Mouse (Mus musculus) left cerebral cortex, adult 2 months (tissue): Measurements from ENCODE around the gene Gsg1. TPM values are rescaled to one million over a fixed set of nuclear protein-coding genes. Genes with fewer than 3 reads are reported as not detected.

Source experiments
- DNase-seq, 2 experiments: peaks; one replicate each; pipeline ENCODE4 v3.0.0; 2021 to 2022; ENCODE audit warnings: low spot score in 2 of 2, mixed read lengths in 1 of 2; ENCODE audit errors: extremely low spot score in 1 of 2
- H3K27ac ChIP-seq: fragments of 200-600 bp; 2 replicates; pipeline ENCODE4 v1.8.1; 2022
- H3K4me3 ChIP-seq: fragments of 200-600 bp; 2 replicates; pipeline ENCODE4 v1.8.1; 2022
- CTCF ChIP-seq: fragments of 200-600 bp; IDR thresholded peaks from 2 replicates; pipeline ENCODE4 v1.8.1; 2022; ENCODE audit warnings: antibody characterized with exemption, mild to moderate bottlenecking, moderate library complexity
- intact Hi-C: fragments of 180-260 bp; cut with DNase I; formaldehyde crosslinking; loops from one replicate; pipeline ENCODE4 v1.15.1; 2025
- total RNA-seq, 2 experiments: library from RNA; stranded (reverse); gene quantifications; 2 replicates each; pipeline ENCODE4 v1.2.3; 2021

Gsg1 gene
- total RNA-seq, 2 experiments from 2014 or later = not detected

- DNase-seq = no peak
- no peak for TF ChIP-seq CTCF
- intact Hi-C loops = no loop called here
- Histone ChIP-seq H3K27ac (no peak overlapping the region), H3K4me3 (no peak overlapping the region)
These were observed 22.5 kb upstream of the Gsg1 start for GRCm38 (mm10) chr6:135276474-135277295.

- intact Hi-C loops = no loop called here
- DNase-seq = no peak
- TF ChIP-seq CTCF = no peak
- Histone ChIP-seq H3K27ac (no peak overlapping the region), H3K4me3 (no peak overlapping the region)
These were observed 21.1 kb upstream of the Gsg1 start for GRCm38 (mm10) chr6:135275231-135275630.

- no peak overlapping the region for H3K27ac ChIP-seq
- intact Hi-C loops = no loop called here
- no peak for DNase-seq
- TF ChIP-seq CTCF = no peak
- H3K4me3 ChIP-seq = no peak overlapping the region
These were observed 18.9 kb upstream of the Gsg1 start for GRCm38 (mm10) chr6:135273066-135273465.

GRCm38 (mm10) chr6:135271761-135272160 is 17.6 kb upstream of the Gsg1 start:
- TF ChIP-seq CTCF = no peak
- no peak for DNase-seq
- H3K4me3 ChIP-seq = no peak overlapping the region
- H3K27ac ChIP-seq = no peak overlapping the region
- intact Hi-C loops = no loop called here

GRCm38 (mm10) chr6:135269626-135270025 is 15.5 kb upstream of the Gsg1 start:
- intact Hi-C loops = no loop called here
- TF ChIP-seq CTCF = no peak

GRCm38 (mm10) chr6:135268392-135268791 is 14.2 kb upstream of the Gsg1 start:
- no peak overlapping the region for H3K27ac ChIP-seq
- TF ChIP-seq CTCF = no peak
- no peak overlapping the region for H3K4me3 ChIP-seq
- intact Hi-C loops = no loop called here
- no peak for DNase-seq

More at GRCm38 (mm10) chr6:135269626-135270025, 15.5 kb upstream of the Gsg1 start:
- DNase-seq = no peak
- Histone ChIP-seq H3K4me3 (no peak overlapping the region), H3K27ac (no peak overlapping the region)

GRCm38 (mm10) chr6:135267221-135267620 is 13.1 kb upstream of the Gsg1 start:
- TF ChIP-seq CTCF = no peak
- intact Hi-C loops = no loop called here
- no peak for DNase-seq
- H3K4me3 ChIP-seq = no peak overlapping the region
- H3K27ac ChIP-seq = no peak overlapping the region

- TF ChIP-seq CTCF = no peak
- no peak for DNase-seq
- H3K27ac ChIP-seq = no peak overlapping the region
- H3K4me3 ChIP-seq = no peak overlapping the region
- intact Hi-C loops = no loop called here
These were observed 11.9 kb upstream of the Gsg1 start for GRCm38 (mm10) chr6:135266056-135266455.

GRCm38 (mm10) chr6:135264136-135264535 is 10.0 kb upstream of the Gsg1 start:
- peak; percentile 20 for TF ChIP-seq CTCF
- no peak overlapping the region for H3K27ac ChIP-seq
- no peak overlapping the region for H3K4me3 ChIP-seq
- no peak for DNase-seq
- intact Hi-C loops = no loop called here

- DNase-seq = no peak
- TF ChIP-seq CTCF = no peak
- Histone ChIP-seq H3K27ac (no peak overlapping the region), H3K4me3 (no peak overlapping the region)
- intact Hi-C loops = no loop called here
These were observed 8.4 kb upstream of the Gsg1 start for GRCm38 (mm10) chr6:135262565-135262964.

- Histone ChIP-seq H3K27ac (no peak overlapping the region), H3K4me3 (no peak overlapping the region)
- DNase-seq = no peak
- TF ChIP-seq CTCF = no peak
- intact Hi-C loops = no loop called here
These were observed 7.0 kb upstream of the Gsg1 start for GRCm38 (mm10) chr6:135261124-135261523.

GRCm38 (mm10) chr6:135260435-135260834 is 6.3 kb upstream of the Gsg1 start:
- no peak; the same call in 1 of the 2 replicates for TF ChIP-seq CTCF
- intact Hi-C loops = no loop called here
- H3K27ac ChIP-seq = no peak overlapping the region
- DNase-seq = no peak
- no peak overlapping the region for H3K4me3 ChIP-seq

GRCm38 (mm10) chr6:135252728-135253077 is 1.4 kb downstream of the Gsg1 start:
- no peak for TF ChIP-seq CTCF
- DNase-seq = peak; percentile 82 to 84
- H3K4me3 ChIP-seq = no peak overlapping the region
- no peak overlapping the region for H3K27ac ChIP-seq
- intact Hi-C loops = no loop called here
